ENCODE assay signal across 8 mouse cellular contexts in the genomic region with DNA sequence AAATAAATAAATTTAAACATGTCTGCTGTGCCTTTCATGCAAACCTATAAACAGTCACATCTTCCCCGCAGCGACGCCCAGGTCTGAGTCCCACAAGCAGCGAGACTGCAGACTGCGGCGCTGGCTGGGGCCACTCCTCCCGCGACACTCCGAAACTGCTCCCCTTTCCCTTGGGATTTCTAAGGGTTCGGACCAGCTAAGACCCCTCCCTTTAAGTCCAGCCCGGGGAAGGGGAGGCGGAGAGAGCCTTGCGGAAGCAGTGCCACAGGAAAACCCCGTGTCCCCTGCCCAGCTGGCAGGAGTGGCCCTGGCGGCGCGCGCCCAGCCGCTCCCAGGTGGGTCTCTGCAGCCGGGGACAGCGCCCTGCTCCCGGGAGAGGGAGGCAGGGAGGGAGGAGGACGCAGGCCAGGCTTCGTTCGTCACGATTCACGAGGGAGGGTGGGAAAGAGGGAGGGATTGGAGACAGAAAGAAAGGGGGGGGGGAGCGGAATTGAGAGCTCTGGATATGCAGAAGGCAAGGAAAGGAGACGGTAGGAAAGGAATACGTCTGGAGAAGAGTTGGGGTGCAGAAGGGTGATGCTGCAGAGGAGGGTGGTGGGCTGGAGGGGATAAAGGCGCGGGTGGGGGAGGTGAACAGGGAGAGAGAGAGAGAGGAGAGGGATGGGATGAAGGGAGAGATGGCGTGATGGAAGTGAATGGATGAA. TPM values are rescaled to one million over a fixed set of nuclear protein-coding genes. Genes with fewer than 3 reads are reported as not detected.
DNase-seq lines count a peak whose midpoint lies in the region; ATAC-seq and TF ChIP-seq lines count a peak whose summit lies in the region.

No protein-coding gene starts in this region.

- WGBS in cerebellum, adult 2 months: under 1% methylated on average over 33 of the region's 33 CpGs
- WGBS in forebrain, postnatal 0 days: under 1% methylated on average over 33 of the region's 33 CpGs
- WGBS in lung, embryonic 16.5 days: under 1% methylated on average over 33 of the region's 33 CpGs

- H3K9ac ChIP-seq in forebrain, postnatal 0 days: peak overlapping the region; percentile 90
- peak overlapping the region; percentile 83 for H3K9ac ChIP-seq in lung, embryonic 16.5 days (ENCODE audit: low read length)

- peak overlapping the region; percentile 60 for H3K4me2 ChIP-seq in forebrain, postnatal 0 days (ENCODE audit: low read depth)
- peak overlapping the region; percentile 88 for H3K4me2 ChIP-seq in lung, embryonic 16.5 days (ENCODE audit: low read depth, low read length)

- no peak for TF ChIP-seq CTCF in cerebellum, adult 2 months (IDR thresholded peaks at IDR 0.05; ENCODE audit: borderline replicate concordance, insufficient read depth, low read depth, low read length)
- TF ChIP-seq CTCF in forebrain, postnatal 0 days (IDR thresholded peaks at IDR 0.05; ENCODE audit: low read depth): no peak

- ATAC-seq in forebrain, postnatal 0 days: peak; percentile 72
- ATAC-seq in lung, embryonic 16.5 days (ENCODE audit: low read depth): peak; percentile 39

- H3K27ac ChIP-seq in cerebellum, adult 2 months (ENCODE audit: insufficient read depth, low read length): peak overlapping the region; percentile 98
- H3K27ac ChIP-seq in forebrain, postnatal 0 days (ENCODE audit: low read depth, low read length): peak overlapping the region; percentile 92
- H3K27ac ChIP-seq in lung, embryonic 16.5 days (ENCODE audit: low read length): peak overlapping the region; percentile 84

- no peaks in the 10 kb centered on the region for H3K9me3 ChIP-seq in forebrain, postnatal 0 days (ENCODE audit: low read length)
- H3K9me3 ChIP-seq in lung, embryonic 16.5 days (ENCODE audit: control insufficient read depth, low read length): no peaks in the 10 kb centered on the region

- 0 out of 2 replicates have a peak, but pooled peaks cover 3% of the 10 kb centered on the region for H3K36me3 ChIP-seq in forebrain, postnatal 0 days (ENCODE audit: insufficient read depth)
- H3K36me3 ChIP-seq in lung, embryonic 16.5 days (ENCODE audit: control insufficient read depth, insufficient read depth, low read length): no peaks in the 10 kb centered on the region

- peak; percentile 69 for DNase-seq in R1 (ENCODE audit: low read depth, low spot score)
- peak; percentile 87 to 89 for DNase-seq in cerebellum, adult 2 months
- peak; percentile 88 for DNase-seq in forebrain, postnatal 0 days
- peak; percentile 75 for DNase-seq in heart, postnatal 4 days
- peak; percentile 53 to 63 for DNase-seq in layer of hippocampus, adult 8-10 months (ENCODE audit: low spot score in 2 of 2)
- peak; percentile 51 for DNase-seq in ovary, postnatal 36 days (ENCODE audit: low spot score)
- DNase-seq in urinary bladder, postnatal 4 days (ENCODE audit: low spot score in 2 of 2): peak; percentile 61 to 70

- H3K4me1 ChIP-seq in cerebellum, adult 2 months (ENCODE audit: control insufficient read depth, insufficient read depth, low read length): peaks cover 12% of the 10 kb centered on the region
- H3K4me1 ChIP-seq in forebrain, postnatal 0 days (ENCODE audit: insufficient read depth): peaks cover 3% of the 10 kb centered on the region; the same call in 1 of the 2 replicates
- peaks cover 7% of the 10 kb centered on the region; the same call in 1 of the 2 replicates for H3K4me1 ChIP-seq in lung, embryonic 16.5 days (replicated peaks; ENCODE audit: control insufficient read depth, insufficient read depth, low read length)

- peak overlapping the region; percentile 97 for H3K4me3 ChIP-seq in cerebellum, adult 2 months (replicated peaks; ENCODE audit: insufficient read depth, low read depth, low read length)
- H3K4me3 ChIP-seq in forebrain, postnatal 0 days (ENCODE audit: low read depth, low read length): peak overlapping the region; percentile 74
- peak overlapping the region; percentile 85 for H3K4me3 ChIP-seq in lung, embryonic 16.5 days (ENCODE audit: low read length)

- TF ChIP-seq POLR2A in cerebellum, adult 2 months (IDR thresholded peaks at IDR 0.05; ENCODE audit: borderline replicate concordance, insufficient read depth, low read length): peak; percentile 63

- H3K27me3 ChIP-seq in cerebellum, adult 2 months (ENCODE audit: control insufficient read depth, insufficient read depth, low read length): no peaks in the 10 kb centered on the region
- H3K27me3 ChIP-seq in forebrain, postnatal 0 days (ENCODE audit: insufficient read depth, low read length): no peaks in the 10 kb centered on the region
- peaks cover under 1% of the 10 kb centered on the region; the same call in 1 of the 2 replicates for H3K27me3 ChIP-seq in lung, embryonic 16.5 days (ENCODE audit: control insufficient read depth, insufficient read depth, low read depth, low read length)

RNA-seq across cellular contexts. Expression of a gene that starts 0.8 kb away (rescaled TPM):
- polyA plus RNA-seq in cerebellum, adult 2 months (2012; rRNA removed): 889 and 932 TPM in 2 replicates
- total RNA-seq in forebrain, postnatal 0 days (2014; rRNA removed): 109 and 135 TPM in 2 replicates
- polyA plus RNA-seq in forebrain, postnatal 0 days (2015; fragmentation: Nextera tagmentation; extraction: Ambion mirVana): 268 and 350 TPM in 2 replicates
- 10 to 100 TPM; 34.8 to 39.6 TPM for total RNA-seq in heart, postnatal 4 days (2021)
- 100 to 1,000 TPM; 583 to 634 (median 610) TPM for total RNA-seq in layer of hippocampus, adult 8-10 months (2022)
- 21.9 and 24.1 TPM in 2 replicates for polyA plus RNA-seq in lung, embryonic 16.5 days (2015; fragmentation: Nextera tagmentation; extraction: Ambion mirVana)

RNA-seq across cellular contexts. Expression of a gene that starts 29.7 kb away (rescaled TPM):
- polyA plus RNA-seq in cerebellum, adult 2 months (2012; rRNA removed): 23.9 and 24.5 TPM in 2 replicates
- total RNA-seq in forebrain, postnatal 0 days (2014; rRNA removed): 38.1 and 43.9 TPM in 2 replicates
- 26.6 and 27.7 TPM in 2 replicates for polyA plus RNA-seq in forebrain, postnatal 0 days (2015; fragmentation: Nextera tagmentation; extraction: Ambion mirVana)
- 10 to 100 TPM; 45.4 to 46.0 TPM for total RNA-seq in heart, postnatal 4 days (2021)
- total RNA-seq in layer of hippocampus, adult 8-10 months (2022): 10 to 100 TPM; 21.8 to 39.3 (median 32.1) TPM
- 133 and 141 TPM in 2 replicates for polyA plus RNA-seq in lung, embryonic 16.5 days (2015; fragmentation: Nextera tagmentation; extraction: Ambion mirVana)

Comparison
In these comparisons a context has a peak if more than half of its experiments do, and no peak if none do; other contexts are left out.
1. Peak in every context shown above with its lines: DNase-seq, ATAC-seq, H3K4me3 ChIP-seq and H3K27ac ChIP-seq.